Mouse (Mus musculus): Measurements from ENCODE around the gene Olfr608.
"Not testable (repeated sequence)": the region's sequence is repeated elsewhere in the genome, so short reads cannot be mapped to it uniquely, and the experiment has no call there.

The Olfr608 gene

DNA sequence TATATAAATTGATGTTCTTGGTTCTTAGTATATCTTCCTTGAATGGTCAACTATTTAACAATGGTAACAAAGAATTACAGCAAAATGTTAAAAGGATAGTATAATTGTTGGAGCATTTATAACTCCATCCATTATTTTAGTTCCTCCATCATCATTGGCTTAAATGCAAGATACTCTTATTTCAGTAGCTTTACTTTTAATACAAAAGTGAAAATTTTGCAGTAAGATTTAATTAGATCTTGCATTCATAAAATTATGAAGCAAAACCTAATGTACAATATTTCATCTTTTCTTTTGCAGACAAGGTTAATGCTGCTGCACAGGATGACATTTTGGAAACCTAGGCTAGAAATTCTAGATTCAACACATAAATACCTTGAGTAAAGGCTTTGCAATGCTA lies at the start of gene Olfr608:
Olfr608 (plus strand) TSS at position 301 of the 400 bp plus-strand sequence.
- DNase-seq (ENCODE audit: low spot score) = no peak

DNA sequence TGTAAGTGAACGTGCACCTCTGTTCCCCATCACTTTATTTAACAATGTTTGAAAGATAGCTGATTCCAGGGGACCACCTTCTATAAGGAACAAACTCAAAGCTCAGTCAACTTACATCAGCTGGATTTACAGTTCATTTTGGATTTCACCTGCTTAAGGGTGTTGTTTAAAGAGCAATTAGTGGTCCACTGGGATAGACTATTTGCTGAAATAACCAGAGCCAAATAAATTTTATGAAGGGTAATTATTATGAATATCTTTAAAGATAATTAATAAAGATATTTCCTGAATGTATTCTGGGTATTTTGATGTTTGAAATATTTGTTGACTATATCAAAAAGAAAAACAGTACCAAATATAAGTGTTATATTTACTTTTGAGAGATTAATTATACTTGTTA lies 24.3 kb upstream of the Olfr608 start, which contains the start of gene Olfr605:
Olfr605 (minus strand) TSS at position 101 of the 400 bp plus-strand sequence.
- no peak for DNase-seq (ENCODE audit: low spot score)

DNA sequence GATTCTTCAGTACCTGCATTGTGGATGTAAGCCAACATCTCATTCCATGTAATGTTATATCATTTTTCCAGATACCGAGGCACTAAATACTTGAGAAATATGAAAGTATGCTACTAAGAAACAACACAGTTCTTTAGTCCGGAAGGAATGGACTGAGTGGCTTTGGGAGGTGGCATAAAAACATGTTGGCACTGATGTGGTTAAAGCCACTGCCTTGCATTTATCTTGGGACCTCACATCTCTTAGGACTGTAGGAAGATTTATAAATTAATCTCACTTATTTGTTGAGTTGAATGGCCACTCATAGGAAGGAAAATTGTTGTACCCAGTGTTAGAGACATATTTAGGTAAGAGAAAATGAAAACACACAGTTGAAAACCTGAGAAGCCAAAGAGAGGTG lies 20.9 kb upstream of the Olfr608 start, which contains the start of gene Olfr606:
Olfr606 (plus strand) TSS at position 301 of the 400 bp plus-strand sequence.
- no peak for DNase-seq (ENCODE audit: low spot score)

DNA sequence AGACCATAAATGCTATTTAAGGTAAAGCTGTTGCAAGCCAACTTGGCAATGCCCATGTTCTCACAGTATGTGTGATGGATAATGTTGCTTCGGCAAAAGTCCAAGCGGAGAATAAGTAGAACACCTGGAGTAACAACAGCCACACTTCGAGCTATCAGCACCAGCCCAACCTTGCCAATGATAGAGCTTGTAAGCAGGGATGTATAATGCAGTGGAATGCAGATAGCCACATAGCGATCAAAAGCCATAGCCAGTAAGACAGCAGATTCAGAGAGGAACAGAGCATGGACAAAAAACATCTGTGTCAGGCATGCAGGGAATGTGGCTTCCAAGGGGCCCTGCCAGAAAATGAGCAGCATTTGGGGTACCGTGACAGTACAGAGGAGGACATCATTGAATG lies 9.1 kb upstream of the Olfr608 start:
- no peak for DNase-seq (ENCODE audit: low spot score)

DNA sequence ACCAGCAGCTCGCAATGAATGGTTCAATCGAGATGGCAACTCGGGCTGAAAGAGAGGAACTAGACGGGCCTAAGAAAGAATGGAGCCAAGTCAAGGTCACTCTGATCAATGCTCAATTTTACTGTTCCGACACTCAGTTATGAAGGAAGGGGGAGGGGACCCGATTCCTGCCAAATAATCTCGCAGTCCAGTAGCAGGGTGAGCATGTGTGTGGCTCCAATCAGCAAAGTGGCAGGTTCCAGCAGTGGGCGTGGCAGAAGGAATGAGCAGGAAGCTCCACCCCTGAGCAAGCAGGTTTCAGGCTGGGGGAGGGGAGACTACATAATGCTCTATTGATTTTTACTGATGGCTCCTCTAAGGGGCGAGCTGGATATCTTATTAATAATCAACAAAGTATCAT lies 7.4 kb downstream of the Olfr608 start:
- not testable (repeated sequence) for DNase-seq (ENCODE audit: low spot score)

DNA sequence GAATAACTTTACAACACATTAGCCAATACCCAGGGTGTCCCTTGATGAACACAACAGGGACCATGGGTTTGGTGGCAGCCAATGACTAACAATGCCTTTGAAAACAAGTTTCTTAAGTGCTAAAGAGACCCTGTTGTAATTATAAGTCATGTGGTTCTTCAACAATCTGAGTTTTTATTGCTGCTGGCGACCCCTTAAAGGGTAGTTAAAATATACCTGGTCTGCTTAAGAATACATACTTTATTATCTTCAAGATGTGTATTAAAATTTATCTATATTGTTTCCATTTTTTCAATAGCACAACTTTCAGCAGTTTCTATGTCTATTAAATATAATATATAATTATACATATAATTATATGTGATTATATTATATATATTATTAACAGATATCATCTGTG lies 28.3 kb downstream of the Olfr608 start, which contains the start of gene Olfr609:
Olfr609 (minus strand) TSS at position 101 of the 400 bp plus-strand sequence.
- no peak for DNase-seq (ENCODE audit: low spot score)

DNA sequence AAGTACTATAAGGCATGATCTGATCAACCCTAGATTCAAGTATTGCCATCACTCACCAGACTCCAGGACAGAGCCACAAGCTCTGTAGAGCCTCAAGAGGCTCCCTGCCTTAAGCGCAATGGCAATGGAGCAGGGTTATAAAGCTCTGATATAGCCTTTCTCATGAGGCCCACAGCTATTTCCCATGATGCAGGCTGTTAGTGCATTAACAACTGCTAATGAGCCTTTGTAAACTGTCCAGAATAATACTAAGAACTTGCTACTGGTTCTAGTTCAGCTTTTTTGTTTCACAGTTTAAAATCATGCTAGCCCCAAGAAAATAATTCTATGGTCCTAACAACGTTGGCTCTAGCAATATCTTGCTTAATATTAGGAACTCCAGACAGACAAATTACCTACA lies 42.3 kb downstream of the Olfr608 start, which contains the start of gene Olfr610:
Olfr610 (minus strand) TSS at position 101 of the 400 bp plus-strand sequence.
- no peak for DNase-seq (ENCODE audit: low spot score)

DNA sequence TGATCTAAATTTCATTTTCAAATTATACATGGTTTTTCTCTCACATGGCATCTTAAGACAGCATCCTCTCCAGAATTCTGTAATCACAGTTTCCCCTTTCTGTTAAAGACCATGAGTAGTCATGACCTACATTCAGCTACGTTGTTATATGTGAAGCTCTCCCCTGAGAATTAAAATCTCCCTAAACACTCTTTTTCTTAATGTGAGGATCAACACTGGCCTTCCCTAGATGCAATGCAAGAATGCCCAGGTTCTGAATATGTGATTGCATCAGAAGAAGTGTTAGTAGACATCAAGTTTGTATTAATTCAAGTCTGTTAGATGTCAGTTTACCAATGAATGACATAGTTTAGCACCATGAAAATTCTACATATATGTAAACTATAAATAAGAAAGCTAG lies 51.1 kb downstream of the Olfr608 start, which contains the start of gene Olfr611:
Olfr611 (minus strand) TSS at position 101 of the 400 bp plus-strand sequence.
- not testable (repeated sequence) for DNase-seq (ENCODE audit: low spot score)
